Mouse (Mus musculus) forebrain, embryonic 13.5 days (tissue): ENCODE results near the gene Ppp1r15a. TPM values are rescaled to one million over a fixed set of nuclear protein-coding genes. Genes with fewer than 3 reads are reported as not detected.
A peak's percentile ranks its signal among the peaks of the same experiment; 100 is the strongest.

Source experiments
- ATAC-seq: fragments of 200-750 bp; cut with Nextera tagmentation; 2 replicates; pipeline ENCODE4 v1.8.0; 2017
- H3K27ac ChIP-seq: fragments of 300-500 bp; sonication (generic); 2 replicates; pipeline ENCODE4 v1.5.1; 2015; ENCODE audit warnings: inconsistent platforms, mild to moderate bottlenecking, moderate library complexity
- H3K27me3 ChIP-seq: fragments of 300-500 bp; sonication (generic); 2 replicates; pipeline ENCODE4 v1.6.1; 2015; ENCODE audit warnings: mild to moderate bottlenecking, inconsistent platforms
- H3K36me3 ChIP-seq: fragments of 300-500 bp; sonication (generic); 2 replicates; pipeline ENCODE4 v1.6.1; 2015; ENCODE audit warnings: mild to moderate bottlenecking, inconsistent platforms; ENCODE audit not compliant: poor library complexity, severe bottlenecking
- H3K4me1 ChIP-seq: fragments of 300-500 bp; sonication (generic); 2 replicates; pipeline ENCODE4 v1.6.1; 2015; ENCODE audit warnings: inconsistent platforms
- H3K4me2 ChIP-seq: fragments of 300-500 bp; sonication (generic); 2 replicates; pipeline ENCODE4 v1.6.1; 2015; ENCODE audit warnings: inconsistent platforms, mild to moderate bottlenecking, moderate library complexity
- H3K4me3 ChIP-seq: fragments of 300-500 bp; sonication (generic); 2 replicates; pipeline ENCODE4 v1.5.1; 2015; ENCODE audit warnings: mild to moderate bottlenecking, inconsistent platforms
- H3K9ac ChIP-seq: fragments of 300-500 bp; sonication (generic); 2 replicates; pipeline ENCODE4 v1.6.1; 2015; ENCODE audit warnings: mild to moderate bottlenecking, inconsistent platforms
- H3K9me3 ChIP-seq: fragments of 300-500 bp; sonication (generic); replicated peaks from 2 replicates; pipeline ENCODE4 v1.6.1; 2016; ENCODE audit warnings: inconsistent platforms
- WGBS: fragments of 180-500 bp; shearing (Covaris S2); methylation state at CpG from one replicate; pipeline ENCODE4 v1.1.7; 2015; 5-methylcytosine and 5-hydroxymethylcytosine counted together
- polyA plus RNA-seq: library from polyadenylated mRNA; unstranded; fragments of >200 nt; fragmentation: Nextera tagmentation; extraction: Ambion mirVana; gene quantifications from 2 replicates; pipeline ENCODE4 v1.2.1, GENCODE M21; 2015

The Ppp1r15a gene
- polyA plus RNA-seq, 1 experiment from 2014 or later: 13.5 TPM

DNA sequence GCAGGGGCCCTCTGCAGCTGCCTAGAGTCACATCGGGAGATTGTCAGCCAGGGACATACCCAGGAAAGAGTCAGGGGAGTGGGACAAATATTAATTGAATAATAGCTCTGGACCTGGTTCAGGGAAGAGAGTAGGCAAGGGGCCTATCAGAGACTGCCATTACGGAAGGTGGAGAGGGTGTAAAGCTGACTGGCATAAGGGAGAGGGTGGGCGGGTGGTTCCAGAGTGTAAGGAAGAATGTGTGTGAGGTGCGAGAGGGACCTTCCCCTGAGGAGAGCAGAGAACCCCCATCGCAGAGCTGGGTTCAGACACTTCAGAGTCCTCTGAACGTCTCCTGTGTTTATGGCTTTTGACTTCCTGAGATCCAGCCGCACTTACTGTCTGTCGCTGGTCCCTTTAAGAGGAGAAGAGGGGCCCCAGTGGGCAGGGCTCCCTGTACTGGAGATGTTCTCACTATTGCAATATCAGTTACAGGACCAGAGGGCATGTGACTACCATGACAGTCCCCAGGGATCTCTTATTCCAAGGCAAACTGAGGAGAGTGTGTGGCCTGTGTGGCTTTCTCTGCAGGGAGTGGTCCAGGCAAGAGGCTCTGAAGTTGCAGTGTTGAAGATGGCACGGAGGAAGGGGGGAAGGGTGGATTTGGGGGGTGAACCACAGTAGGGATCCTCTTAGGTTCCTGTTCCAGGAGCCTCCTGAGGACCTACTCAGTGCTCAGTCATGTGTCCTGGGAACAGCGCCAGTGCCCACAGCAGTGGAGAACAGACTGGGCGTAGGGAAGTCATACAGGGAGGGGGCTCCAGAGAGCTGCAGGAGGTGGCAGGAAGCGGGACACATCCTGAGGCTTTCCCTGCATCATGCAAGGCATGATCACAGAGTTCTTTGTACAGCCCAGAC, 35.8 kb upstream of the Ppp1r15a start:
- no peaks in the 10 kb centered on the region for H3K4me1 ChIP-seq
- no peak for ATAC-seq
- H3K27me3 ChIP-seq: 0 out of 2 replicates have a peak, but pooled peaks cover 7% of the 10 kb centered on the region
- H3K36me3 ChIP-seq: no peaks in the 10 kb centered on the region
- no peak overlapping the region for H3K9ac ChIP-seq
- no peak overlapping the region for H3K4me3 ChIP-seq
- WGBS: 61% methylated on average over 12 of the region's 12 CpGs
- H3K27ac ChIP-seq: no peak overlapping the region
- no peaks in the 10 kb centered on the region for H3K9me3 ChIP-seq
- H3K4me2 ChIP-seq: no peak overlapping the region

- H3K9ac ChIP-seq: no peak overlapping the region
- H3K27me3 ChIP-seq: 0 out of 2 replicates have a peak, but pooled peaks cover 4% of the 10 kb centered on the region
- WGBS: 27% methylated on average over 17 of the region's 17 CpGs
- no peaks in the 10 kb centered on the region for H3K4me1 ChIP-seq
- H3K4me3 ChIP-seq: no peak overlapping the region
- H3K9me3 ChIP-seq: no peaks in the 10 kb centered on the region
- no peak overlapping the region for H3K4me2 ChIP-seq
- ATAC-seq: 0 out of 2 replicates have a peak, but pooled peaks have one; percentile 55
- H3K27ac ChIP-seq: no peak overlapping the region
- no peaks in the 10 kb centered on the region for H3K36me3 ChIP-seq
These were observed 35.0 kb upstream of the Ppp1r15a start for GRCm38 (mm10) chr7:45560843-45561623.

GRCm38 (mm10) chr7:45560241-45560640, 34.2 kb upstream of the Ppp1r15a start:
- WGBS: 89% methylated on average over 7 of the region's 7 CpGs
- Histone ChIP-seq H3K4me3 (no peak overlapping the region), H3K9ac (no peak overlapping the region), H3K36me3 (no peaks in the 10 kb centered on the region), H3K4me2 (no peak overlapping the region), H3K27me3 (0 out of 2 replicates have a peak, but pooled peaks cover 4% of the 10 kb centered on the region), H3K9me3 (no peaks in the 10 kb centered on the region), H3K27ac (no peak overlapping the region), H3K4me1 (no peaks in the 10 kb centered on the region)
- no peak for ATAC-seq

- no peak overlapping the region for H3K9ac ChIP-seq
- H3K4me1 ChIP-seq: no peaks in the 10 kb centered on the region
- H3K27ac ChIP-seq: no peak overlapping the region
- no peak overlapping the region for H3K4me2 ChIP-seq
- 0 out of 2 replicates have a peak, but pooled peaks cover 4% of the 10 kb centered on the region for H3K27me3 ChIP-seq
- no peaks in the 10 kb centered on the region for H3K36me3 ChIP-seq
- H3K9me3 ChIP-seq: no peaks in the 10 kb centered on the region
- ATAC-seq: no peak
- H3K4me3 ChIP-seq: no peak overlapping the region
- 75% methylated on average over 5 of the region's 6 CpGs for WGBS
These were observed 32.8 kb upstream of the Ppp1r15a start for GRCm38 (mm10) chr7:45558907-45559306.

DNA sequence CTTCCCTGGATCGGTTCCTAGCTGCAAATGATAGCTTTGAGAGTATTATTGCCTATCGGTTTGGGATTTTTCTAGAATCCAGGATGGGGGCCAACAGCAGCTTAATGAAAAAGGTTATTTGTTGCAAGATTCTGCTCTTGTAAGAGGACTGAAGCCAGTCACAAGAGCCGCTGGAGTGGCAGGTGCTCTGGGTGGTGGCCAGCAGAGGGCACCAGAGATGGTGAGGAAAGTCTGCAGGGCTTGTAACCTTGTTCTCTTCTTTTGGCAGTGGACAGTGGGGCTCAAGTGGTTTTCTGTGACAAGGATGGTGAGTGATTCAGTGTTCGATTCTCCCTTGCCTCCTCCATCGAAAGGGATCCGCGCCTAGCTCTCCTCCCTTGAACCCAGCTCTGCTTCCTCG, 29.7 kb upstream of the Ppp1r15a start:
- H3K9ac ChIP-seq: peak overlapping the region; percentile 2; the same call in 1 of the 2 replicates
- no peak overlapping the region for H3K27ac ChIP-seq
- H3K4me2 ChIP-seq: no peak overlapping the region
- no peak; the same call in 1 of the 2 replicates for ATAC-seq
- no peaks in the 10 kb centered on the region for H3K9me3 ChIP-seq
- H3K36me3 ChIP-seq: no peaks in the 10 kb centered on the region
- WGBS: 28% methylated on average over 8 of the region's 8 CpGs
- no peaks in the 10 kb centered on the region for H3K4me1 ChIP-seq
- H3K4me3 ChIP-seq: no peak overlapping the region
- 0 out of 2 replicates have a peak, but pooled peaks cover 2% of the 10 kb centered on the region for H3K27me3 ChIP-seq

- Histone ChIP-seq H3K4me2 (no peak within 1 kb of the TSS), H3K9ac (peak within 1 kb of the TSS; percentile 2; the same call in 1 of the 2 replicates), H3K27ac (no peak within 1 kb of the TSS), H3K4me3 (no peak within 1 kb of the TSS), H3K9me3 (no peaks in the 10 kb centered on the region), H3K36me3 (no peaks in the 10 kb centered on the region), H3K27me3 (no peaks in the 10 kb centered on the region), H3K4me1 (no peaks in the 10 kb centered on the region)
- 47% methylated on average over 8 of the region's 8 CpGs for WGBS
- ATAC-seq: no peak
These were observed 28.7 kb upstream of the Ppp1r15a start, which contains the start of gene Hsd17b14 for GRCm38 (mm10) chr7:45554744-45555143. Gene Hsd17b14 (plus strand): TSS chr7:45554893.

DNA sequence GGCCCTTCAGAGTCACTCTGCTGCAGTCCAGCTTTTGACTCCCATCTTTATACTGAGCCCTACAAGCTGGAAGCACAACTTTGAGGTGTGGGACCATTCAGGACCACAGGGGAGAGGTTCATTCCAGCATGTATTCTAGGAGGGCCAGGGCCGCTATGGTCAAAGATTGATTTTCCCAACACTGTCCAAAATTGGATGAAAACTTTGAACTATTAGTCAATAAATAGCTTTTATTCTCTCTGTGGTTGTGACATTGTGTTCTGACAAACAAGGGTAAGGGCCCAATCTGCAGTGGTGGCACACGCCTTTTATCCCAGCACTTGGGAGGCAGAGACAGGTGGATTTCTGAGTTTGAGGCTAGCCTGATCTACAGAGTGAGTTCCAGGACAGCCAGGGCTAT, 27.9 kb upstream of the Ppp1r15a start:
- Histone ChIP-seq H3K9me3 (no peaks in the 10 kb centered on the region), H3K27ac (no peak overlapping the region)
- ATAC-seq: no peak

DNA sequence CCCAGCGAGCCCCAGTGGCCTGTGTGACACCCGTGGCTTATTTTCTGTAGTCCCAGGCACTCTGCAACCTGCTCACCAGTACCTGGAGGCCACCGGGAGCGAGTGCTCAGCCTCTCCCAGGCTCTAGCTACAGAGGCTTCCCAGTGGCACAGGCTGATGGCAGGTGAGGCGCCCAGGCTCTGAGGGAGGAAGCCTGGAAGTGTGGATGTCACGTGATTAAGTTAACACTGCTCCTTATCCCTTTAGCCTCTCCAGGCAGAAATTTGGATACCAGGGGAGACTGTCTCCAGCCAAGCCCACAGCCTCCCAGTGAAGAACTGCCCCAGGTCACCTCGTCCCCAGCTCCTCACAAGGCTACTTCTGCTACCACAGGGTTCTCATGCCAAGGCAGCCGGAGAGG, 27.5 kb upstream of the Ppp1r15a start:
- Histone ChIP-seq H3K9me3 (no peaks in the 10 kb centered on the region), H3K27me3 (no peaks in the 10 kb centered on the region), H3K4me3 (no peak overlapping the region), H3K36me3 (no peaks in the 10 kb centered on the region), H3K27ac (no peak overlapping the region), H3K9ac (no peak overlapping the region), H3K4me2 (no peak overlapping the region), H3K4me1 (no peaks in the 10 kb centered on the region)
- WGBS: 70% methylated on average over 8 of the region's 8 CpGs
- ATAC-seq: no peak

More for the DNA sequence above, 27.9 kb upstream of the Ppp1r15a start:
- H3K27me3 ChIP-seq: no peaks in the 10 kb centered on the region
- H3K36me3 ChIP-seq: no peaks in the 10 kb centered on the region
- no peaks in the 10 kb centered on the region for H3K4me1 ChIP-seq
- no peak overlapping the region for H3K9ac ChIP-seq
- H3K4me2 ChIP-seq: no peak overlapping the region
- no peak overlapping the region for H3K4me3 ChIP-seq
- 86% methylated on average over 2 of the region's 2 CpGs for WGBS

GRCm38 (mm10) chr7:45551512-45551883, 25.4 kb upstream of the Ppp1r15a start:
- no peak for ATAC-seq
- H3K27me3 ChIP-seq: no peaks in the 10 kb centered on the region
- H3K9me3 ChIP-seq: no peaks in the 10 kb centered on the region
- no peak overlapping the region for H3K4me3 ChIP-seq
- no peaks in the 10 kb centered on the region for H3K36me3 ChIP-seq
- WGBS: 80% methylated on average over 8 of the region's 8 CpGs
- H3K27ac ChIP-seq: no peak overlapping the region
- H3K4me2 ChIP-seq: no peak overlapping the region
- no peak overlapping the region for H3K9ac ChIP-seq
- no peaks in the 10 kb centered on the region for H3K4me1 ChIP-seq

DNA sequence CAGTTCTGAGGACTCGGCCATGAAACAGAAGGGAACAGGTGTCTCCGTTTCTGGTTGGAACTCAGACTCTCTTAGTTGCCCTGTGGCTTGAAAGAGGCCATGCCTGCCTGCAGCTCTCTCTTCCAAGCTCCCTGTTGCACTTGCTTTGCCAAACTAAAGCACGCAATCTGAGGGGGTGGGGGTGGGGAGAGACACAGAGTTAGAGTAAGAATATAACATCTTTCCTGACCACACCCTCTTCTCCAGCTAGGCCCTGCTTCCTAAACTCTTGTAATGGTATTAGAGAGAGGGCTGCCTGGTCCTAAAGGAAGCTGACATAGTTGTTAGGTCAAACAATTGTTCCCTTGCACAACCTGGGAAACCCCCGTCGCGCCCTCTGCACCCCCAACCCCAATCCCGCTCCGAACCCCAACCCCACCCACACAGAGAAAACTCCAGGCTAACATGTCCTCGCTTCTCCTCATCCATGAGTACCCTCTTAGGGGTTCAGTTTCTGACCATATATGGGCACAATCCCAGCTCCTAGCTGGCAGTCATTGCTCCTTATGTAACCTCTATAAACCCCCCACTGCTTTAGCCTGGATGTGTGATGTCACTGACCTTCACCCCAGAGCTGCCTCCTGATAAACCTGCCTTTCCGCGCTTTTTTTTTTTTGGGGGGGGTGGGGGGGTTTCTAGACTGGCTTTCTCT, 24.9 kb upstream of the Ppp1r15a start:
- Histone ChIP-seq H3K27me3 (no peaks in the 10 kb centered on the region), H3K4me3 (no peak overlapping the region), H3K9ac (no peak overlapping the region), H3K4me1 (no peaks in the 10 kb centered on the region), H3K4me2 (no peak overlapping the region), H3K27ac (no peak overlapping the region), H3K36me3 (no peaks in the 10 kb centered on the region), H3K9me3 (no peaks in the 10 kb centered on the region)
- no peak for ATAC-seq
- WGBS: 83% methylated on average over 11 of the region's 11 CpGs

DNA sequence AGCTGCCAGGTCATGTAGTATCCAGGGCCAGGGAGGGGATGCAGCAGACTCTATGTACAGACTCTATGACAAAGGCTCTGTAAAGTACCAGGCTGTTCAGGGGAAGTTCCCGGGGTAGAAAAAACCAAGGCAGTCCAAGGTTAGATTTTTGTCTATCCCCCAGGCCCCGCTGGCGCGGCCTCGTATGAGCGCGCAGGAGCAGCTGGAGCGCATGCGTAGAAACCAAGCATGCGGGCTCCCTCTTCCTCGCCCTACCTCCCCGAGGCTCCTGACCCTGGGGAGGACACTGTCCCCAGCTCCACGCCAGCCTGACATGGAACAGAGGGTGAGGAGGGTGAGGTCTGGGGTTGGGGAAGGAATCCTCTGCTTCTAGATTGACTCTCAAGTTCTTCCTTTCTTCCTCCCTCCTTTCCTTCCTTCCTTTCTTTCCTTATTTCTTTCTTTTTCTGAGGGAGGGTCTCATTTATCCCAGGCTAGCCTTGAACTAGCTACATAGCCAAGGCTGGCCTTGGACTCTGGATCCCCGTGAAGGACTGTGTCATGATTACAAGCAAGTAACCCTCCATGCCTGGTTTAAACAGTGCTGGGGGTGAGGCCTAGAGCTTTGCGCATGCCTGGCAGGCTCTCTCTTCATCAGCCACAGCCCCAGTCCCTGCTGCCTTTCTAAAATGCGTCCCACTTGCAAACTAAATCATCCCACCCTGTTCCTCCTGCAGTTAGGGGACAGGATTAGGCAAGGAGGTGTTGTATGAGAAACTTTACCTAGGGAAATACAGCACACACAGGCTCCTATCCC, 23.8 kb upstream of the Ppp1r15a start:
- Histone ChIP-seq H3K4me1 (no peaks in the 10 kb centered on the region), H3K9me3 (no peaks in the 10 kb centered on the region)
- ATAC-seq: no peak

More for the DNA sequence above, 23.8 kb upstream of the Ppp1r15a start:
- 87% methylated on average over 16 of the region's 16 CpGs for WGBS
- H3K4me2 ChIP-seq: no peak overlapping the region
- no peak overlapping the region for H3K27ac ChIP-seq
- H3K27me3 ChIP-seq: no peaks in the 10 kb centered on the region
- H3K4me3 ChIP-seq: no peak overlapping the region
- H3K9ac ChIP-seq: peak overlapping the region; percentile 26; the same call in 1 of the 2 replicates
- H3K36me3 ChIP-seq: no peaks in the 10 kb centered on the region
